Mouse (Mus musculus) liver, adult 2 months (tissue): ENCODE measurements around the gene Kpna4. TPM values are rescaled to one million over a fixed set of nuclear protein-coding genes. Genes with fewer than 3 reads are reported as not detected.

Experiments used
- DNase-seq: peaks from one replicate; pipeline ENCODE4 v3.0.0-alpha.2; 2011; ENCODE audit warnings: low read depth, low spot score; ENCODE audit errors: extremely low read depth
- H3K27ac ChIP-seq: fragments of 200-500 bp; replicated peaks from 2 replicates; pipeline ENCODE4 v1.5.1; 2012; ENCODE audit warnings: low read depth, mild to moderate bottlenecking, control low read depth, inconsistent platforms, low read length; ENCODE audit not compliant: insufficient read depth
- H3K27me3 ChIP-seq: fragments of 200-500 bp; 2 replicates; pipeline ENCODE4 v1.6.1; 2012; ENCODE audit warnings: mild to moderate bottlenecking, moderate library complexity, low read length, inconsistent platforms; ENCODE audit not compliant: control insufficient read depth, insufficient read depth
- H3K36me3 ChIP-seq: fragments of 200-500 bp; 2 replicates; pipeline ENCODE4 v1.6.1; 2012; ENCODE audit warnings: low read length, inconsistent platforms; ENCODE audit not compliant: control insufficient read depth, insufficient read depth
- H3K4me1 ChIP-seq: fragments of 200-500 bp; 2 replicates; pipeline ENCODE4 v1.6.1; 2011; ENCODE audit warnings: low read length; ENCODE audit not compliant: control insufficient read depth, insufficient read depth
- H3K4me3 ChIP-seq: fragments of 200-500 bp; 2 replicates; pipeline ENCODE4 v1.5.1; 2011; ENCODE audit warnings: low read depth, mild to moderate bottlenecking, control low read depth, low read length, moderate library complexity; ENCODE audit not compliant: insufficient read depth
- H3K79me2 ChIP-seq: fragments of 200-500 bp; 2 replicates; pipeline ENCODE4 v1.6.1; 2012; ENCODE audit warnings: inconsistent platforms, mild to moderate bottlenecking, low read length, moderate library complexity; ENCODE audit not compliant: control insufficient read depth, insufficient read depth
- H3K9ac ChIP-seq: fragments of 200-500 bp; 2 replicates; pipeline ENCODE4 v1.6.1; 2012; ENCODE audit warnings: low read depth, mild to moderate bottlenecking, control low read depth, inconsistent platforms, low read length
- CTCF ChIP-seq: fragments of 200-500 bp; IDR thresholded peaks from 2 replicates; pipeline ENCODE4 v1.5.1; 2011; ENCODE audit warnings: low read depth, low read length, control low read depth
- POLR2A ChIP-seq: fragments of 200-500 bp; IDR thresholded peaks from 2 replicates; pipeline ENCODE4 v1.6.1; 2011; ENCODE audit warnings: low read length, control low read depth; ENCODE audit not compliant: insufficient read depth; ENCODE audit errors: extremely low read depth
- WGBS: fragments of 180-500 bp; shearing (Covaris S2); methylation state at CpG from one replicate; pipeline ENCODE4 v1.1.7; 2018; 5-methylcytosine and 5-hydroxymethylcytosine counted together
- polyA plus RNA-seq: library from polyadenylated mRNA; depleted of rRNA; stranded (reverse); fragments of >200 nt; gene quantifications from 2 replicates; pipeline ENCODE4 v1.2.3, GENCODE M21; 2012; rRNA removed
- total RNA-seq: library from RNA; depleted of rRNA; stranded (reverse); fragments of >200 nt; gene quantifications from 2 replicates; pipeline ENCODE4 v1.2.3, GENCODE M21; 2014; rRNA removed

Kpna4 gene
- total RNA-seq = 10.7 TPM in 2 replicates
- 5.3 and 5.9 TPM in 2 replicates for polyA plus RNA-seq

- DNase-seq = peak; percentile 89
- Histone ChIP-seq H3K79me2 (peaks cover 2% of the 10 kb centered on the region; the same call in 1 of the 2 replicates), H3K4me1 (peaks cover 7% of the 10 kb centered on the region; the same call in 1 of the 2 replicates), H3K27ac (peak within 1 kb of the TSS; percentile 93), H3K36me3 (no peaks in the 10 kb centered on the region), H3K4me3 (peak within 1 kb of the TSS; percentile 97), H3K9ac (peak within 1 kb of the TSS; percentile 99), H3K27me3 (no peaks in the 10 kb centered on the region)
- peak; percentile 68; the same call in 1 of the 2 replicates for TF ChIP-seq POLR2A
- TF ChIP-seq CTCF = no peak
- under 1% methylated on average over 106 of the region's 107 CpGs for WGBS
Observed at GRCm38 (mm10) chr3:69126509-69127345, at the start of gene Kpna4. Gene Kpna4, minus strand, starts transcription at chr3:69127113.

- no peaks in the 10 kb centered on the region for H3K79me2 ChIP-seq
- H3K36me3 ChIP-seq = no peaks in the 10 kb centered on the region
- H3K4me3 ChIP-seq = no peak overlapping the region
- H3K27me3 ChIP-seq = no peaks in the 10 kb centered on the region
- no peaks in the 10 kb centered on the region for H3K4me1 ChIP-seq
- DNase-seq = no peak
- WGBS = 55% methylated on average over 1 of the region's 1 CpGs
- TF ChIP-seq CTCF (no peak), POLR2A (no peak)
- H3K9ac ChIP-seq = no peak overlapping the region
- H3K27ac ChIP-seq = no peak overlapping the region
Observed at GRCm38 (mm10) chr3:69175229-69175628, 48.3 kb upstream of the Kpna4 start.

GRCm38 (mm10) chr3:69171123-69171522 lies 44.2 kb upstream of the Kpna4 start:
- TF ChIP-seq POLR2A (no peak), CTCF (no peak)
- no peaks in the 10 kb centered on the region for H3K4me1 ChIP-seq
- no peak overlapping the region for H3K9ac ChIP-seq
- H3K79me2 ChIP-seq = no peaks in the 10 kb centered on the region
- no peak overlapping the region for H3K4me3 ChIP-seq
- H3K27me3 ChIP-seq = no peaks in the 10 kb centered on the region
- H3K36me3 ChIP-seq = no peaks in the 10 kb centered on the region
- no peak overlapping the region for H3K27ac ChIP-seq
- DNase-seq = no peak
- 65% methylated on average over 4 of the region's 4 CpGs for WGBS

GRCm38 (mm10) chr3:69169796-69170195 lies 42.9 kb upstream of the Kpna4 start:
- no peak for TF ChIP-seq CTCF
- no peak for TF ChIP-seq POLR2A
- Histone ChIP-seq H3K4me3 (no peak overlapping the region), H3K9ac (no peak overlapping the region), H3K27me3 (no peaks in the 10 kb centered on the region), H3K79me2 (no peaks in the 10 kb centered on the region), H3K36me3 (no peaks in the 10 kb centered on the region), H3K4me1 (no peaks in the 10 kb centered on the region), H3K27ac (no peak overlapping the region)
- DNase-seq = no peak
- 78% methylated on average over 5 of the region's 5 CpGs for WGBS

GRCm38 (mm10) chr3:69168724-69169123 lies 41.8 kb upstream of the Kpna4 start:
- TF ChIP-seq CTCF = no peak
- TF ChIP-seq POLR2A = no peak
- no peak for DNase-seq
- 91% methylated on average over 9 of the region's 9 CpGs for WGBS
- H3K79me2 ChIP-seq = no peaks in the 10 kb centered on the region
- no peak overlapping the region for H3K4me3 ChIP-seq
- H3K27me3 ChIP-seq = no peaks in the 10 kb centered on the region
- no peaks in the 10 kb centered on the region for H3K4me1 ChIP-seq
- H3K27ac ChIP-seq = no peak overlapping the region
- H3K36me3 ChIP-seq = no peaks in the 10 kb centered on the region
- no peak overlapping the region for H3K9ac ChIP-seq

- TF ChIP-seq CTCF (no peak), POLR2A (no peak)
- Histone ChIP-seq H3K36me3 (no peaks in the 10 kb centered on the region), H3K9ac (no peak overlapping the region), H3K4me1 (no peaks in the 10 kb centered on the region), H3K4me3 (no peak overlapping the region), H3K27ac (no peak overlapping the region), H3K79me2 (no peaks in the 10 kb centered on the region), H3K27me3 (no peaks in the 10 kb centered on the region)
- 75% methylated on average over 6 of the region's 6 CpGs for WGBS
- DNase-seq = peak; percentile 14
Observed at GRCm38 (mm10) chr3:69163057-69163456, 36.1 kb upstream of the Kpna4 start.
